Mouse (Mus musculus) gastrocnemius, postnatal 25 days (tissue): ENCODE data around the gene Gm29554. TPM values are rescaled to one million over a fixed set of nuclear protein-coding genes. Genes with fewer than 3 reads are reported as not detected.
"Not testable (repeated sequence)": the region's sequence is repeated elsewhere in the genome, so short reads cannot be mapped to it uniquely, and the experiment has no call there.

Source experiments
- DNase-seq: peaks from one replicate; pipeline ENCODE4 v3.0.0; 2022
- long read RNA-seq, 2 experiments: library from polyadenylated mRNA; stranded (forward); transcript quantifications; one replicate each; pipeline ENCODE4 v2.0.0; 2021
- total RNA-seq, 2 experiments: library from RNA; stranded (reverse); gene quantifications; 1 replicate in 1 of 2; 2 replicates in 1 of 2; pipeline ENCODE4 v1.2.3; 2021

Gene Gm29554
- total RNA-seq = not detected
- long read RNA-seq, experiment 1 = 0 reads
- long read RNA-seq, experiment 2 = 0 reads

DNA sequence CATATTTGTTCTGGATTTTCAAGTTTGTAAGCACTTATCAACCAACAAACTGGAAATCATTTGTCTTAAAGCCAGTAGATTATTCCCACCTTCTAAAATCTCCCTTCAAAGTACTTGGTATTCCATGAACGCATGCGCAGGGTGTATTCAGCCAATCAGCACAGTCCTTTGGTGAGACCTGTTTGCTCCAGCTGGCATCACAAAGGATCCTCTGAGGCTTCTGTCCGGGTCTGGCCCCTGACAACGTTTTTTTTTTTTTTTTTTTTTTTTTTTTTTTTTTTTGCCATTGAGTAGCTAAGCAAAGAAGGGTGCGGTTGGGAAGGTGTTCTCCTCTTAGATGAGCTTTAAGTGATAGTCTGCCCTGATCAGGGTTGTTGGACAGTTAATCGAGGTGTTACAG lies at the start of gene Gm29554:
Gm29554 (plus strand) TSS at position 301 of the 400 bp plus-strand sequence.
- DNase-seq = not testable (repeated sequence)

Other genes starting within 250 kb of the Gm29554 start
- not detected for gene Gm20812, start 108.0 kb downstream of the Gm29554 start, total RNA-seq